Mouse (Mus musculus) small intestine, adult 2 months (tissue): ENCODE results near the gene Gak.

Experiments
- CTCF ChIP-seq: fragments of 200-500 bp; IDR thresholded peaks from 2 replicates; pipeline ENCODE4 v1.5.1; 2012; ENCODE audit warnings: low read depth, mild to moderate bottlenecking, control low read depth, inconsistent platforms, low read length, moderate library complexity, mixed read lengths; ENCODE audit not compliant: insufficient replicate concordance, insufficient read length; ENCODE audit errors: extremely low read depth
- POLR2A ChIP-seq: fragments of 200-500 bp; IDR thresholded peaks from 2 replicates; pipeline ENCODE4 v1.6.1; 2012; ENCODE audit warnings: low read depth, mild to moderate bottlenecking, control low read depth, inconsistent platforms, low read length, moderate library complexity

DNA sequence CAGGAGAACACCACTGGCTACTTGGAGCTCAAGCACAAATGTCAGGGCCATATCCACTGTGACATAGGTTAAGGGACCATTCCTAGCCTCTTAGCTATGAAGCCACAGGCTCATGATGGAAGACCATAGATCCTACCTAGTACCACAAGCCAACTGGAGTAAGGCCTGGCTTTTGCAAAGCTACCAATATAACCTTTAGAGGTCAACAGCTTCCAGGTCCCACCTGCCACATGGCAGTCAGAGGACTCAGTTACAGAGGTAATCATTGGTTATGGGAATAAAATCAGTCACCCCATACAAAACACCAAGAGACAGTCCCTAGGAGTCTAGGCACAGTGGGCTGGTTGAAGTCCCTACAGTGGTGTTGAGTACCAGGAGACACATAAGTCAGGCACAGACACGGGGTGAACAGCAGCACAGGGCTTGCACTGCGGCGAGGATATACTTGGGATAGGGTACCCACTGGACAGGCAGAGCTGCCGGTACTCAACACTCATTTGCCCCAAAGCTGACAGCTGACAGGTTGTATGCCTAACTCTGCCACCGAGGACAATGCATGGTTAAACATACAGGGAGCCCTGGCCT is 21.7 kb upstream of the Gak start:
- TF ChIP-seq CTCF (no peak), POLR2A (no peak)
